Mouse (Mus musculus): ENCODE measurements around the gene Twf1. TPM values are rescaled to one million over a fixed set of nuclear protein-coding genes. Genes with fewer than 3 reads are reported as not detected.

Gene Twf1
- polyA plus RNA-seq, 1 experiment from 2014 or later = 61.6 TPM

Other genes starting within 250 kb of the Twf1 start
- 0.31 and 0.35 TPM in 2 replicates for gene Adamts20, start 124.5 kb downstream of the Twf1 start, polyA plus RNA-seq (2015; fragmentation: Nextera tagmentation; extraction: Ambion mirVana)
- gene Pus7l, start 46.3 kb downstream of the Twf1 start, polyA plus RNA-seq (2015; fragmentation: Nextera tagmentation; extraction: Ambion mirVana) = 9.6 and 10.4 TPM in 2 replicates
- 8.7 and 8.9 TPM in 2 replicates for gene Irak4, start 46.2 kb downstream of the Twf1 start, polyA plus RNA-seq (2015; fragmentation: Nextera tagmentation; extraction: Ambion mirVana)
- gene Tmem117, start 39.3 kb upstream of the Twf1 start, polyA plus RNA-seq (2015; fragmentation: Nextera tagmentation; extraction: Ambion mirVana) = 0.55 TPM in 2 replicates